Mouse (Mus musculus): Measurements from ENCODE around the gene Pde4d. TPM values are rescaled to one million over a fixed set of nuclear protein-coding genes. Genes with fewer than 3 reads are reported as not detected.

Gene Pde4d
- total and polyA plus RNA-seq, 3 experiments: 18.5 to 18.8 TPM; not detected in 1

DNA sequence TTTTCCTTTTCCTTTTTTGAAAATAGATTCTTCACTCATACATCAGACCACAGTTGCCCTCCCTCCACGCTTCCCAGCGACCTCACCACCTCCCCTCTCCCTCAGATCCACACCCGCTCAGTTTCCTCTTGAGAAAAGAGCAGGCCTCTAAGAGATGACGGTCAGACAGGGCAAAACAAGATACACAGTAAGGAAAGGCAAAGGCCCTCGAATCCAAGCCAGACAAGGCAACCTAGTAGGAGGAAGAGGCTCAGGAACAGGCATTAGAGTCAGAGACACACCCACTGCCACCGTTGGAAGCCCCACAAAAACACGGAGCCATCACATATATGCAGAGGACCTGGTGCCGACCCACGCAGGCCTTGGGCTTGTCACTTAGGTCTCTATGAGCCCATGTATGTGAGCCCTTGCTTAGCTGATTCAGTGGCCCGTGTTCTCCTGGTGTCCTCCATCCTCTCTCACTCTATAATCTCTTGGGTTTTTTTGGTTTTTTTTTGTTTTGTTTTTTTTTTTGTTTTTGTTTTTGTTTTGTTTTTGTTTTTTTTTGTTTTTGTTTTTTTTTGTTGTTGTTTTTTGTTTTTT is 1097.3 kb downstream of the Pde4d start:
- no peak overlapping the region for H3K4me3 ChIP-seq (ENCODE audit: control insufficient read depth in 1 of 2, insufficient read depth in 1 of 2, low read depth in 2 of 2, low read length in 2 of 2)
- no peaks in the 10 kb centered on the region for H3K9me3 ChIP-seq (replicated peaks; ENCODE audit: insufficient read depth, low read length)
- no peak overlapping the region for H3K27ac ChIP-seq (ENCODE audit: control insufficient read depth, low read depth, low read length)
- peaks cover 0 to 2% of the 10 kb centered on the region in 2 experiments; a peak in 2 of 4 replicates for H3K36me3 ChIP-seq (ENCODE audit: control insufficient read depth in 1 of 2, insufficient read depth in 2 of 2, low read length in 2 of 2)
- peaks cover 0 to 3% of the 10 kb centered on the region in 2 experiments; a peak in 1 of 4 replicates for H3K4me1 ChIP-seq (ENCODE audit: control insufficient read depth in 1 of 2, insufficient read depth in 2 of 2, low read length in 2 of 2)
- peak; percentile 10 for DNase-seq (ENCODE audit: low read depth, low spot score)
- H3K27me3 ChIP-seq (ENCODE audit: control insufficient read depth in 1 of 2, insufficient read depth in 2 of 2, low read length in 2 of 2): peaks cover 2 to 8% of the 10 kb centered on the region in 2 experiments; a peak in 3 of 4 replicates
- TF ChIP-seq MYB (IDR thresholded peaks at IDR 0.05; ENCODE audit: low read depth, low read length) (no peak), RAD21 (IDR thresholded peaks at IDR 0.05; ENCODE audit: low read depth, low read length) (no peak), CHD2 (IDR thresholded peaks at IDR 0.05; ENCODE audit: low read length) (no peak), MAZ (IDR thresholded peaks at IDR 0.05; ENCODE audit: low read depth, low read length) (no peak), ELF1 (IDR thresholded peaks at IDR 0.05; ENCODE audit: low read depth, low read length) (no peak), CTCF (IDR thresholded peaks at IDR 0.05 in 2 of 3, conservative IDR thresholded peaks at IDR 0.05 in 1 of 3; ENCODE audit: control insufficient read depth in 1 of 3, insufficient read depth in 1 of 3, low read depth in 2 of 3, low read length in 3 of 3, poor library complexity in 1 of 3, severe bottlenecking in 1 of 3) (no peak), NRF1 (IDR thresholded peaks at IDR 0.05; ENCODE audit: insufficient read depth, low read depth, low read length, poor library complexity, severe bottlenecking) (no peak), ETS1 (IDR thresholded peaks at IDR 0.05; ENCODE audit: low read depth, low read length) (no peak), ZKSCAN1 (IDR thresholded peaks at IDR 0.05; ENCODE audit: low read depth, low read length) (no peak), POLR2AphosphoS5 (IDR thresholded peaks at IDR 0.05; ENCODE audit: borderline replicate concordance, low read depth, low read length) (no peak), ZMIZ1 (IDR thresholded peaks at IDR 0.05; ENCODE audit: low read depth, low read length) (no peak), ZNF384 (IDR thresholded peaks at IDR 0.05; ENCODE audit: low read depth, low read length) (no peak), EP300 (IDR thresholded peaks at IDR 0.05; ENCODE audit: low read depth in 1 of 2, low read length in 2 of 2) (no peak), MAFK (IDR thresholded peaks at IDR 0.05; ENCODE audit: borderline replicate concordance, low read depth, low read length) (no peak), BHLHE40 (IDR thresholded peaks at IDR 0.05; ENCODE audit: borderline replicate concordance, low read depth, low read length) (no peak), ZC3H11A (IDR thresholded peaks at IDR 0.05; ENCODE audit: low read depth, low read length) (no peak), POLR2A (IDR thresholded peaks at IDR 0.05; ENCODE audit: control insufficient read depth in 1 of 2, insufficient read depth in 1 of 2, low read depth in 1 of 2, low read length in 2 of 2, poor library complexity in 1 of 2) (no peak), MYC (IDR thresholded peaks at IDR 0.05; ENCODE audit: low read depth, low read length) (no peak), POLR2AphosphoS2 (IDR thresholded peaks at IDR 0.05; ENCODE audit: low read length) (no peak), UBTF (IDR thresholded peaks at IDR 0.05; ENCODE audit: borderline replicate concordance, insufficient read depth, low read depth, low read length) (no peak)
- no peaks in the 10 kb centered on the region for H3K79me2 ChIP-seq (ENCODE audit: control insufficient read depth, insufficient read depth, low read length, poor library complexity)
- H3K9ac ChIP-seq (ENCODE audit: control insufficient read depth, low read depth, low read length, poor library complexity, severe bottlenecking): no peak overlapping the region

DNA sequence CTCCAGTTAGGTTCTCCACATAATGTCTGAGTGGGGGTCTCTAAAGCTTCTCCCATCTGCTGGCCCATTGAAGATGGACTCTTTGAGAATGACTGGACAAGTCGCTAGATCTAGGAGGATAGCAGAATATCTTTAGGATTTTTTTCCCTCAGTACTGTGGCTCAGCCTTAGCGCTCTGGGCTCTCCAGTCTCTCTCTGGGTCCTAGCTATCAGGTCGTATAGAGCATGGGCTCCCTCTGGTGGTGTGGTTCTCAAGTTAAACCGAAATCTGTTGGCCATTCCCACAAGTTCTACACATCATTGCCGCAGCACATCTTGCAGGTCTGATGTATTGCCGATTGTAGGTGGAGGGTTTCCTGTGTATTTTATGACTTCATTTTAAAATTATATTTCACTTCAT is 1098.0 kb downstream of the Pde4d start:
- Histone ChIP-seq H3K27ac (ENCODE audit: control insufficient read depth, low read depth, low read length) (no peak overlapping the region), H3K27me3 (ENCODE audit: control insufficient read depth in 1 of 2, insufficient read depth in 2 of 2, low read length in 2 of 2) (peaks cover 3 to 4% of the 10 kb centered on the region in 2 experiments)
- DNase-seq (ENCODE audit: low read depth, low spot score): peak; percentile 87

More for the DNA sequence above, 1098.0 kb downstream of the Pde4d start:
- Histone ChIP-seq H3K9ac (ENCODE audit: control insufficient read depth, low read depth, low read length, poor library complexity, severe bottlenecking) (no peak overlapping the region), H3K4me3 (ENCODE audit: control insufficient read depth in 1 of 2, insufficient read depth in 1 of 2, low read depth in 2 of 2, low read length in 2 of 2) (no peak overlapping the region), H3K9me3 (replicated peaks; ENCODE audit: insufficient read depth, low read length) (no peaks in the 10 kb centered on the region), H3K79me2 (ENCODE audit: control insufficient read depth, insufficient read depth, low read length, poor library complexity) (no peaks in the 10 kb centered on the region), H3K4me1 (ENCODE audit: control insufficient read depth in 1 of 2, insufficient read depth in 2 of 2, low read length in 2 of 2) (peaks cover 0 to 3% of the 10 kb centered on the region in 2 experiments; a peak in 1 of 4 replicates), H3K36me3 (ENCODE audit: control insufficient read depth in 1 of 2, insufficient read depth in 2 of 2, low read length in 2 of 2) (peaks cover 0 to 2% of the 10 kb centered on the region in 2 experiments; a peak in 2 of 4 replicates)
- TF ChIP-seq ZC3H11A (IDR thresholded peaks at IDR 0.05; ENCODE audit: low read depth, low read length) (peak; percentile 59), RAD21 (IDR thresholded peaks at IDR 0.05; ENCODE audit: low read depth, low read length) (peak; percentile 75), MEF2A (IDR thresholded peaks at IDR 0.05; ENCODE audit: extremely low read depth, insufficient replicate concordance, low read depth, low read length, poor library complexity, severe bottlenecking) (no peak), MAX (IDR thresholded peaks at IDR 0.05; ENCODE audit: low read length) (no peak), MYB (IDR thresholded peaks at IDR 0.05; ENCODE audit: low read depth, low read length) (no peak), TAL1 (IDR thresholded peaks at IDR 0.05; ENCODE audit: low read length) (no peak), CTCF (IDR thresholded peaks at IDR 0.05 in 2 of 3, conservative IDR thresholded peaks at IDR 0.05 in 1 of 3; ENCODE audit: control insufficient read depth in 1 of 3, insufficient read depth in 1 of 3, low read depth in 2 of 3, low read length in 3 of 3, poor library complexity in 1 of 3, severe bottlenecking in 1 of 3) (peak; percentile 53 to 83 (median 66)), SMC3 (IDR thresholded peaks at IDR 0.05; ENCODE audit: low read depth, low read length) (peak; percentile 83), TBP (IDR thresholded peaks at IDR 0.05; ENCODE audit: low read depth, low read length) (no peak), MAZ (IDR thresholded peaks at IDR 0.05; ENCODE audit: low read depth, low read length) (no peak), POLR2AphosphoS2 (IDR thresholded peaks at IDR 0.05; ENCODE audit: low read length) (no peak)

All from MEL (cell line).